Mouse (Mus musculus): Measurements from ENCODE around the gene Sprr2i.

The Sprr2i gene

DNA sequence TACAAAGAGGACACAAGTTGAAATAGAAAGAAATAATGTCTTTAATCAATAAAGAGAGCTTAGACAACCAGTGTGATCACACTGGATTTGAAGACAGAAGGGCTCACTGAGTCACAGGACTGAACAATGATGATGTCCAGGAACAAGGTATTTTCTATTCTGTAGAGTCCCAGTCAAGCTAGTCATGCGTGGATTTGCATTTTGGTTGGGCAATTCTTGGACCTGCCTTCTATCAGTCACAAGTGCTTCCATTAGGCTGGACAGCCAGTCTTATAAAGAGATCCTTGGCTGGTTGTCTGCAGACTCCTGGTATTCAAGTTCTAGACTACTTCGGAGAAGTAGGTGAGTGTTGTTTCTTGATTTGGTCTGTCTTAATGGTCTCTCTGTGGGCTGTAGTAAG lies at the start of gene Sprr2i:
Gene Sprr2i, plus strand, starts transcription at position 301 of the 400 bp plus-strand sequence.
- DNase-seq, result no peak

DNA sequence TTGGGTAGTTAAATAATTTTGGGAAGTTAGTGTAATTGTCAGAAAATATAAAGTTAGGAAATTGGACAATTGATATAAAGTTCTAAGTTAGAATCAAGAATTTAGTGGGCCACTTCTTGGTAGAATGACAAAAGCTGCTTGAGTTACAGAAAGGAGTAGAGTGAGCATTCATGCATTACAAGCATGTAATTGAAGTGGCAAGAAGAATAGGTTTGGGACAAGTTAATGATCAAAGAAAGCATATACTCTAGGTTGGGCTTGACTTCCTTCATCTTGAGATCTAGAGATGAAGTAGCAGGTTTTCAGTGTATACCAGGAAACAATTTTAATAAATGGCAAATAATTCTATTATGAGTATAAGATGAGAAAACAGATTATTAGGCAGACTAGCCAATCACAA lies 46.2 kb upstream of the Sprr2i start:
- DNase-seq, result no peak

DNA sequence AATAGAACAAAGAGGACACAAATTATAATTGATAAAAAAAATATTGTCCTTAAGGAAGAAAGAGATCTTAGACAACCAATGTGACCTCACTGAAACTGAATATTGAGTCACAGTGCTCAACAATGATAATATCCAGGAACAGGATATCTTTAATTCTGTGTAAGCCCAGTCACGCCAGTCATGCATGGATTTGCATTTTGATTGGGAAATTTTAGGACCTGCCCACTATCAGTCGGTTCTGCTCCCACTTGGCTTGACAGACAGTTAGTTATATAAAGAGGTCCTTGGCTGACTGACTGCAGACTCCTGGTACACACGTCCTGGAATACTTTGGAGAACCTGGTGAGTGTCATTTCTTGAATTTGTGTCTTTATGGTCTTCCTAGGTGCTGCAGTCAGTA lies 42.9 kb upstream of the Sprr2i start, which contains the start of gene Sprr2f:
Gene Sprr2f, plus strand, starts transcription at position 301 of the 400 bp plus-strand sequence.
- no peak for DNase-seq

DNA sequence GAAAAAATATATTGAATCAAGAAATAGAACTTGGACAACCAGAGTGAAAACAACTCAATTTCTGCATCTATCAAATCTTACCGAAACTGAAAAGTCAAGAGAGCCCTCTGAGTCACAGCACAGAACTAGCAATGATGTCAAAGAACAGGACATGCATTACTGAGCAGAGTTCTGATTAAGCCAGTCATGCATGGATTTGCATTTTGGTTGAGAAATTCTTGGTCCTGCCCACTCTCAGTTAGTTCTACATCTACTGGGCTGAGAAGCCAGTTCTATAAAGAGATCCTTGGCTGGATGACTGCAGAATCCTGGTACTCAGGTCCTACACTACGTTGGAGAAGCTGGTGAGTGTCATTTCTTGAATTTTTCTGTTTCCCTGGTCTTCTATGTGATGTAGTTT lies 34.2 kb upstream of the Sprr2i start:
- no peak for DNase-seq

DNA sequence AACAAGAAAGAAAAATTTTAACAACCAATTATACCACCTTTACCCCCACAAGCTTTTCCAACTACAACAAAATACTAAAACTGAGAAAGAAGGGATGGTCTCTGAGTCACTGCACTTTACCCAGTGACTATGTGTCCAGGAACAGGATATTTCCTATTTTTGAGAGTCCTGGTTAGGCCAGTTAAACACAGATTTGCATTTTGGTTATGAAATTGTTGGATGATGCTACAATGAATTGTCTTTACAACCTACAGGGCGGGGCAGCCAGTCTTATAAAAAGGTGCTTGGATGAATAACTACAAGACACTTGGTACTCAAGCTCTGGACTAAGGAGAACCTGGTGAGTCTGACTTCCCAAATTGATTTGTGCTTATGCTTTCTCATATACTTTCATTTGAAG lies 22.4 kb upstream of the Sprr2i start, which contains the start of gene Sprr2h:
Gene Sprr2h, plus strand, starts transcription at position 301 of the 400 bp plus-strand sequence.
- no peak for DNase-seq

DNA sequence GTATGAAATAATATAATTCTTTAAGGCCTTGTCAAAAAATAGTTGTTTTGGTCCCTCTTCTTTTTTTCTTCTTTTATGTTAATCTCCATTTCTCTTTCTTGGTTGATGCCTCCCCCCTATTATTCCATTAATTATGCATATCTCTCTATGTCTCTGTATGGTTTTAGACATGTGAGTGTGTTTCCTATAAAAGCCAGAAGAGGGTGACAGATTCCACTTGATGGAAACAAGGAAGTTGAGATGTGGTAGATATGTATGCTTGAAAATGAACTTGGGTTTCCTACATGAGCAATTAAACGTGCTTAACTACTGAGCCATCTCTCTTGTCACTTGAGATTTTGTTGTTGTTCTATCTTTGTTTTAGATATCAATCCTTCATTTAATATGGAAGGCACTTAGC lies 13.5 kb upstream of the Sprr2i start:
- no peak for DNase-seq

DNA sequence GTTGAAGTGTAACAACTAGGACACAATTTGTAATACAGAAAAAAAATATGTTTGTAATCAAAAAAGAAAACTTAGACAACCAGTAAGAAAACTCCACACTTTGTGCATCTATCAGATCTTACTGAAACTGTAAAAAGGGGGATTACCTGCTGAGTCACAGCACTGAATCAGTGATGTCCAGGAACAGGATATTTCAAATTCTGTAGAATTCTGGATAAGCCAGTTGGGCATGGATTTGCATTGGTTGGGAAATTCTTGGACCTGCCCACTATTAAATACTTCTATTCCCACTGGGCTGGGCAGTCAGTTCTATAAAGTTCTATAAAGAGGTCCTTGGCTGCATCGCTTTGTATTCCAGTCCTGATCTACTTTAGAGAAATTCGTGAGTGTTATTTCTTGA lies 10.0 kb downstream of the Sprr2i start, which contains the start of gene Sprr2j-ps:
Gene Sprr2j-ps, plus strand, starts transcription at position 301 of the 400 bp plus-strand sequence.
- no peak for DNase-seq

DNA sequence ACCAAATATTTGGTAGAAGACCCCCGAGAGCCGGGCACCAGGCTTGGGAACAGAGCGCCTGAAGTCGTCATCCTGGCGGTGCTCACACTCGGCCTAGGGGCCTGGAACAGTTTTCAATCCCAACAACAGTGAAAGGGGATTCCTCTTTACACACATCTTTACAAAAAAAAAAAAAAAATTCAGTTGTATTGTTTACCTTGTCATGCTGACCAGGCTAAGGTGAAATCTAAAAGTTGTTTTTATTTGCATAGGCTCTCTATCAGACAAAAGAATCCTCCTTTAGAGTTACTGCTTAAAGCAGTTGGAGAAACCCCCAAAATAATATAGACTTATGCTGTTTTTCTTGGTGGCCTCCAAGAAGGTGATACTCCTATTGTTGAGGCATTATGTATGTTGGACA lies 21.5 kb downstream of the Sprr2i start, which contains the start of gene Gm9774:
Gene Gm9774, minus strand, starts transcription at position 101 of the 400 bp plus-strand sequence.
- no peak for DNase-seq

DNA sequence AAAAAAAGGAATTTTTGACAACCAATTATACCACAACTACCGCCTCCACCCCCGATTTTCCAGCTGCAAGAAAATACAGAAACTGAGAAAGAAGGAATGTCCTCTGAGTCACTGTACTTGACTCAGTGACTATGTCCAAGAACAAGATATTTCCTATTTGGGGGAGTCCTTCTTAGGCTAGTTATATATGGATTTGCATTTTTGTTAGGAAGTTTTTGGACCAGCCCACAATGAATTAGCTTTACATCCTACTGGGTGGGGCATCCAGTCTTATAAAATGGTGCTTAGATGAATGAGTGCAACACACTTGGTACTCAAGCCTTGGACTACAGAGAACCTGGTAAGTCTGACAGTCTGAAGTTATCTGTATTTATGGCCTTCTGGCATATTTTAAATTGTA lies 24.5 kb downstream of the Sprr2i start, which contains the start of gene Sprr2k:
Gene Sprr2k, plus strand, starts transcription at position 301 of the 400 bp plus-strand sequence.
- DNase-seq, result no peak

DNA sequence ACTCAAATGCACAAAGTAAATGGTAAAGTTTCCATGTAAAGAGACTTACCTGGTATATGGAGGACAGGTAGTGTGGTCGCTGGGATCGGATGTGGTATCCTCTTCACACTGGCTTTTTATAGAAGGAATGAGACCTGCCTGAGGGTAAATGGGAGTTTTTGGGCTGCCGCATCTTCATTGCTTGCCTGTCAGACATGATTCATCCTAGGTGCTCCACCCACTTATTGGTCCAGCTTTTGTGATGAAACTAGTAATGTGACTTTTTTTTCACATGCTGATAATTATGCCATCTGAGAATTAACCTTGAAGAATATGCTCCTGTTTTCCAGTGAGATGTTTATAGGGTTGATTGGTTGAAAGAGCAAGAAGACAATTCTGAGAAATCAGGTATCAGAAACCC lies 30.9 kb downstream of the Sprr2i start, which contains the start of gene Sprr1b:
Gene Sprr1b, minus strand, starts transcription at position 101 of the 400 bp plus-strand sequence.
- no peak for DNase-seq

DNA sequence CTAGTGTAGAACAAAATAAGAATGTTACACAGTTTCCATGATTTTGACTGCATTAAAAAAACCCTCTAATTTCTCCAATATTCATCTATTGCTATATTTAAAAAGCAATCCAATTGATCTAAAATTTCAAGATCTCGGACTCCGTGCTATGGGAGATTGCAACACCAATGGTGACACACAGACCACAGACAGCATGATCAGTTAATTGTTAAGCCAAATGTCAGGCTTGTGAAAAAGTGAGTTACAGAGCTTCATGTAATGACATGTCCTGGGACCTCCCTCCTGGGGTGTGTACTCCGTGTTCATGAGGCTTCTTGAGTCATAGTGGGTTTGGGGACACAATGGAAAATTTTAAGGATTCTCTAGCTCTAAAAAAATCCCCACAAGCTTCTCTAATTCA lies 32.4 kb downstream of the Sprr2i start:
- no peak for DNase-seq

DNA sequence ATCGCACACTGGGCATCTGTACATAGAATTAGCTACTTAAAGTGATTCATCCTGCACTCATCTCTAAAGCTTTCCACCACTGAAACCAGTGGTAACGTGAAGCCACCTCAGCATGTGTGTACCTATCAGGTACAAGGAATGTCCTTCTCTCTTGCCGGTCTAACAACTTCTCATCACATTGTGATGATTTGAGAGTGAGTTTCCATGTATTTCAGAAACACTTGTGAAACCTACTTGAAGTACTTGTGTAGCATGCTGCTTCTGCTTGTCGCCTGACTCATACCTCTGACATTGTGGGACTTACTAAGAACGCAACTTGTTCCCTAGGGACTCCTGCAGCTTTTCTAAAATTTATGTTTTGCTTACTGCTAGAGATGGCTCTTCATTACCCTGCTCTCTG lies 47.4 kb downstream of the Sprr2i start:
- DNase-seq, result no peak

DNA sequence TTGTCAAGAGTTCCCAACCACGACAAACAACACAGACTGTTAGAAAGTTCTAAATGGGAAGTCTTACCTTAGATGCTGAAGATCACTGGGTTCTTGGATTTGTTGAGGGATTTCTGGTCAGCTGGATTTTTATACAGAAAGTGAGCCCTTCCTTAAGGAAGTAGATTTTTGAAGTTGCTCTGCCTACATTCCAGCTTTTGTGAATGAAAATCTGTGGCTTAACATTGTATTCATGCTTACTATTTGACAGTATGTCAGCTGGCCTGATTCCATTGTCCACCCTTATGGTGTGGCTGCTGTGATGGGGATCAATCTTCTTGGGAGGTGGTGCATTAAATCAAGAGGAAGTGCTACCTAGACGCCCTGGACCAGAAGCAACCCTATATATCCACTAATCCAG lies 50.8 kb downstream of the Sprr2i start, which contains the start of gene Sprr3:
Gene Sprr3, minus strand, starts transcription at position 101 of the 400 bp plus-strand sequence.
- no peak for DNase-seq
